Mouse (Mus musculus) erythroblast, embryonic 14.5 days (primary cell): ENCODE data around the gene Ppp1r2.

ENCODE experiments used
- GATA1 ChIP-seq: IDR thresholded peaks from 2 replicates; pipeline ENCODE4 v1.6.1; 2012; ENCODE audit warnings: low read length, inconsistent platforms, mixed read lengths
- TAL1 ChIP-seq: IDR thresholded peaks from 3 replicates; pipeline ENCODE4 v1.6.1; 2012; ENCODE audit warnings: low read length, inconsistent platforms, mixed read lengths

GRCm38 (mm10) chr16:31204216-31204615 is 70.9 kb downstream of the Ppp1r2 start:
- TF ChIP-seq GATA1 (no peak), TAL1 (no peak)
